Mouse (Mus musculus) lung, postnatal 0 days (tissue): ENCODE measurements around the gene Ccnl2.

Source experiments
- CTCF ChIP-seq: IDR thresholded peaks from 2 replicates; pipeline ENCODE4 v1.5.1; 2016; ENCODE audit warnings: antibody characterized with exemption, mild to moderate bottlenecking
- EP300 ChIP-seq: IDR thresholded peaks from 2 replicates; pipeline ENCODE4 v1.6.1; 2016; ENCODE audit warnings: antibody characterized with exemption, mild to moderate bottlenecking, control low read depth

DNA sequence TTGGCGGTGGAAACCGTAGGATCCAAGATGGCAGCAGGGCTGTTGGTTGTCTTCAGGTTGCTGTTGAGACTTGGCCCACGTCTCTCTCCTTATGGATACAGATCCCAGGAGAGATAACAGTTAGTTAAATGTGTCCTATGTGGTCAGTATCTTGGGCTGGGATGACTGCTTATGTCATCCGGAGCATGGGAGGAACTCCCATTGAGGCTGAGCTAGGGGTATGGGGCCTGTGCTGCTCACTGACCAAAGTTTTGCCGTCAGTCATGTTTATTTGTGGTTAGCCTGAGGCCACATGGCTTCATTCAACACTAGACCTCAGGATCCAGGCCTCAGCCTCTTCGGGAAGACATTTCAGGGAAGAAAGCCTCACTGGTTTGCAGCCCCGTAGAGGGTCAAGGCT lies 59.1 kb downstream of the Ccnl2 start:
- TF ChIP-seq EP300 (no peak), CTCF (no peak)
